Mouse (Mus musculus): ENCODE measurements around the gene Sub1. TPM values are rescaled to one million over a fixed set of nuclear protein-coding genes. Genes with fewer than 3 reads are reported as not detected.

Sub1 gene
- polyA plus RNA-seq, 1 experiment from 2014 or later = 460 TPM

DNA sequence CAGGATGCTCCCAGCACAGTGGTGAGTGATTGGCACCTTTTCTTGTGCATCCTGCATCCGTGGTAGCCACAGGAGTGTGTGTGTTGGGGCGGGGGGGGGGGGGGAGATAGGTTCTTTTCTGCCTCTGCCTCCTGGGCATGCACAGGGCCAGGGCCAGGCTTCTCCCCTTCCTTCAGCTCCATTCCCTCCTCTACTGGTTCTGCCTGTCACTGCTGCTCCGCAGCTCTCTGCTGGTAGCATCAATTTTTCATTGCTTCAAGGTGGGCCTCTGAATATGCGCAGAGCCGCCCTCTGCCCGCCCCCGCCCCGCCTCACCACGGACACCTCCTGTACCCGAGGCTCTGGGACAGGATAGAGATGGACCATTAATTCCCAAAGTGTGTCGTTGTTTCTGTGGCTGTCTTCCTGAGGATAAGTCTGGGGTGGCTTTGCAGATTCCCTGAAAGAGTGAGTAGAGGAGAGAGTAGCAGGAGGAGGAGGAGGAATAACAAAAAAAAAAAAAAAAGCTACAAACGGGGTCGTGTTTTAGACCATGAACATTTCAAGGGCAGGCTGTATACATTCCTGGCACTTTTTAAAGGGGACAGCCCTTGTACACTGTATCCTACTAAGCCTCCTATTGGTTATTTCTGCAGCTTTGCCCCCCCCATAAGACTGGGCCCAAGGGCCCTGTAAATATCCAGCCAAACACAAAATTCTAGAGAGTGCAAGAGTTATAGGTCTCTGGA is 21.1 kb upstream of the Sub1 start:
- no peak for TF ChIP-seq CTCF (IDR thresholded peaks at IDR 0.05; ENCODE audit: low read depth)
- H3K4me2 ChIP-seq (replicated peaks; ENCODE audit: low read depth) = no peak overlapping the region
- WGBS = 39% methylated on average over 12 of the region's 13 CpGs

DNA sequence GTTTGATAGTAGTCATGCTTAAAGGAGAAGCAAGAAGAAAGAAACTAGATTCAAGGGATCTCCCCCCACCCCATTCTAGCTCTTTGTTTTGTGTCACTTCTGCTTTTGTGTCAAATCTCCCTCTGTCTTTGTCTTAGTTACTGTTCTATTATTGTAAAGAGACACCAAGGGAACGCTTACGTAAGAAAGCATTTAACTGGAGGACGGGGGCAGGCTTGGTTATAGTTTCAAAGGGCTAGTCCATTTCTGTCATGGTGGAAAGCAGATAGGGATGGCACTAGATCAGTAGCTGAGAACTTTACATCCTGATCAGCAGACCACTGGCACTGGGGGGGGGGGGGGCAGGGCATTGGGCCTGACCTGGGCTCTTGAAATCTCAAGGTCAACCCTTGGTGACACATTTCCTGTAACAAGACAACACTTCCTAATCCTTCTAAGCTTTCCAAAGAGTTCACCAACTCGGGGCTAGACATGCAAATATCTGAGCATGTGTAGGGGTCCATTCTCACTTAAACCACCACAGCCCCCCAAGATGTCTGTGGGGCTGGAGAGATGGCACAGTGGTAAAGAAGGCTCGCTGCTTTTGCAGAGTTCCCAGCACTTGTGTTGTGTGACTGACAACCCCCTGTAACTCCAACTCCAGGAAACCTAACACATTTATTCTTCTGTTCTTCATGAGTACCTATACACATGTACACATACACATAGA is 17.6 kb upstream of the Sub1 start:
- 78% methylated on average over 5 of the region's 5 CpGs for WGBS
- Histone ChIP-seq H3K36me3 (ENCODE audit: control insufficient read depth, insufficient read depth) (no peaks in the 10 kb centered on the region), H3K4me2 (replicated peaks; ENCODE audit: low read depth) (no peak overlapping the region), H3K27me3 (replicated peaks; ENCODE audit: control insufficient read depth, insufficient read depth, low read length) (no peaks in the 10 kb centered on the region), H3K4me1 (replicated peaks; ENCODE audit: control insufficient read depth, insufficient read depth, low read length) (no peaks in the 10 kb centered on the region), H3K9me3 (ENCODE audit: control insufficient read depth) (no peaks in the 10 kb centered on the region), H3K4me3 (ENCODE audit: low read depth, low read length) (no peak overlapping the region), H3K27ac (ENCODE audit: low read depth, low read length) (no peak overlapping the region), H3K9ac (ENCODE audit: low read depth, low read length) (no peak overlapping the region)
- ATAC-seq = no peak
- no peak for TF ChIP-seq CTCF (IDR thresholded peaks at IDR 0.05; ENCODE audit: low read depth)

More for the DNA sequence above, 21.1 kb upstream of the Sub1 start:
- no peak for ATAC-seq
- Histone ChIP-seq H3K9ac (ENCODE audit: low read depth, low read length) (no peak overlapping the region), H3K27ac (ENCODE audit: low read depth, low read length) (no peak overlapping the region), H3K36me3 (ENCODE audit: control insufficient read depth, insufficient read depth) (no peaks in the 10 kb centered on the region), H3K9me3 (ENCODE audit: control insufficient read depth) (no peaks in the 10 kb centered on the region), H3K4me1 (replicated peaks; ENCODE audit: control insufficient read depth, insufficient read depth, low read length) (no peaks in the 10 kb centered on the region), H3K4me3 (ENCODE audit: low read depth, low read length) (no peak overlapping the region), H3K27me3 (replicated peaks; ENCODE audit: control insufficient read depth, insufficient read depth, low read length) (no peaks in the 10 kb centered on the region)

DNA sequence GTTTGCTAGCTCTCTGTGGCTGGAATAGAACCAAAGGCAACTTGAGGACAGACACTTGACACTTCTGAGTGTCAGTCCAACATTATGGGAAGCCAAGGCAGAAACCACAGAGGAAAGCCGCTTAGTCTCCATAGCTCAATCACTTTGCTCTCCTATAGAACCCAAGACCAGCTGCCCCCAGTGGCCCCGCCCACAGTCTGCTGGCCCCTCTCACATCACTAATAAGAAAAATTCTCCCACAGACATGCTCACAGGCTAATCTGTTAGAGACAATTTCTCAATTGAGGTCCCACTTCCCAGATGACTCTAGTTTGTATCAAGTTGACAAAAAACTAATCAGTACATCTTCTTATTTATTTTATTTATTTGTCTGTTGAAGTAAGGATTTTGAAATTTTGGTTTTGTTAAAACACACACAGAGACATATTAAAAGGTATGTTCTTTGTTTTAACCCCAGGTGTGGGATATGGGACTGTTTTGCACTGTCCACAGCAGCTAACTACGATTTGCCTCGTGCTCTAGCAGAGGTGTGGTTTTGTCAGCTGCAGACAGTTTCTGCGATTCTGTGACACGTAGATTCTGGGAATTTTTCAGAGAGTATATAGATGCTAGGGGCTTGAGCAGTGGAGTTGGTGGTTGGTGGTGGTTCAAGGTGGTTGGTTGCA is 16.9 kb upstream of the Sub1 start:
- Histone ChIP-seq H3K9me3 (ENCODE audit: control insufficient read depth) (no peaks in the 10 kb centered on the region), H3K4me3 (ENCODE audit: low read depth, low read length) (no peak overlapping the region), H3K27ac (ENCODE audit: low read depth, low read length) (no peak overlapping the region), H3K9ac (ENCODE audit: low read depth, low read length) (no peak overlapping the region), H3K4me2 (replicated peaks; ENCODE audit: low read depth) (no peak overlapping the region), H3K27me3 (replicated peaks; ENCODE audit: control insufficient read depth, insufficient read depth, low read length) (no peaks in the 10 kb centered on the region), H3K4me1 (replicated peaks; ENCODE audit: control insufficient read depth, insufficient read depth, low read length) (no peaks in the 10 kb centered on the region), H3K36me3 (ENCODE audit: control insufficient read depth, insufficient read depth) (no peaks in the 10 kb centered on the region)
- no peak for ATAC-seq
- WGBS = 73% methylated on average over 6 of the region's 6 CpGs
- no peak for TF ChIP-seq CTCF (IDR thresholded peaks at IDR 0.05; ENCODE audit: low read depth)

DNA sequence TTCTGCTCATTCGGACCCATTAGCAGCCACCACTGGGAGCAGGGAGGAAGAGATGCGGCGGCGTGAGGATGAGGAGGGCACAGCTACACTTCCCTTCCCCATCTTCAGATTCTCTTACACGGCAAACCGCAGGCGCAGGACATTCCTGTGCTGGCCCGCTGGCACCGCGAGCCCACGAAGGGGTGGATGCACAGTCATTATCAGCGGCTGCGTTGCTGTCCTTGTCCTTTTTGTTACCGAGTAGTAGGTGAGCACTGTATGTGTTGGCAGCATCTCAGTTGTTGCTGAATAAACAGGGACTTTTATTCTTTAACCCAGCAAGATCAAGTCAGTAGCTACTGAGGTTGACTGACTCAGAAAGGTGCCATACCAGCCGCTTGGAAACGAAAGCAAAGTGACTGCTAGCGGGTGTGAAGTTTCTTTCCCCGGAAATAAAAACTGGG is 13.8 kb upstream of the Sub1 start:
- Histone ChIP-seq H3K4me3 (ENCODE audit: low read depth, low read length) (peak overlapping the region; percentile 38), H3K9ac (ENCODE audit: low read depth, low read length) (0 out of 2 replicates have a peak overlapping the region, but pooled peaks have one; percentile 26), H3K4me1 (replicated peaks; ENCODE audit: control insufficient read depth, insufficient read depth, low read length) (no peaks in the 10 kb centered on the region), H3K4me2 (replicated peaks; ENCODE audit: low read depth) (peak overlapping the region; percentile 69), H3K27ac (ENCODE audit: low read depth, low read length) (no peak overlapping the region), H3K27me3 (replicated peaks; ENCODE audit: control insufficient read depth, insufficient read depth, low read length) (no peaks in the 10 kb centered on the region), H3K36me3 (ENCODE audit: control insufficient read depth, insufficient read depth) (no peaks in the 10 kb centered on the region), H3K9me3 (ENCODE audit: control insufficient read depth) (no peaks in the 10 kb centered on the region)
- ATAC-seq = peak; percentile 28; the same call in 1 of the 2 replicates
- TF ChIP-seq CTCF (IDR thresholded peaks at IDR 0.05; ENCODE audit: low read depth) = no peak
- 22% methylated on average over 18 of the region's 18 CpGs for WGBS

DNA sequence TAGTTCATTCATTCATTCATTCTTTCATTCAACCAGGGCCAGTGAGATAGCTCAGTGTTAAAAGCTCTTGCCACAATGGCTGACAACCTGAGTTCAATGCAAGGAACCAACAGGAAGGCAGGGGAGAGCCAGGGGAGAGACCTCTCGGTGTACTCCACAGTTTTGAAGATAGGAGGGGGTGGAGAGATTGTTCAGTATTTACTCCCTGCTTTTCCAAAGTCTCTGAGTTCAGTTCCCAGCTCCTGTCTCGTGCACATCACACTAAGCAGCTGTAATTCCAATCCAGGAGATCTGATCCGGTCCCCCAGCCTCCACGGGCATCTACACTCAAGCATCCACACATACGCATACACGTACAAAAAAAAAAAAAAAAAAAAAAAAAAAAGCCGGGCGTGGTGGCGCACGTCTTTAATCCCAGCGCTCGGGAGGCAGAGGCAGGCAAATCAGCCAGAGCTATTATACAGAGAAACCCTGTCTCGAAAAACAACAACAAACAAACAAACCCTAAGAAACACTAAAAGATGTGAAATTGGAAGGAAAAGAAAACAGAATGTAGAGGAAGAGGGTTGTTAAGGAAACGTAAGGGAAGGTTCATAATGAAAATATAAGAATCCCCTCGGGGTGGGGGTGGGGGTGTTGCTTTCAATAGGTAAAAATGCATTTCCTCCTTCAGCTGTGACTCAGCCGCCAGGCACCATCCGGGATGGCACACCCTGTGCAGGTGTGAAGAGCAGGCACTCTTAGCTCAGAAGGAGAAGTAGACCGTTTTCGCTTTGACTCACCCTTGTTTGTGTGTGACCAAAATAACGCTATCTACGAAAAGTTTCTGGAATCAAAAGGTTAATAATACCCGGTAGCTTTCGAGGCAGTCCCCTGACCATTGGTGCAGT is 13.2 kb upstream of the Sub1 start:
- ATAC-seq = peak; percentile 66
- Histone ChIP-seq H3K27me3 (replicated peaks; ENCODE audit: control insufficient read depth, insufficient read depth, low read length) (no peaks in the 10 kb centered on the region), H3K27ac (ENCODE audit: low read depth, low read length) (no peak overlapping the region), H3K36me3 (ENCODE audit: control insufficient read depth, insufficient read depth) (no peaks in the 10 kb centered on the region), H3K9ac (ENCODE audit: low read depth, low read length) (peak overlapping the region; percentile 26; the same call in 1 of the 2 replicates), H3K9me3 (ENCODE audit: control insufficient read depth) (no peaks in the 10 kb centered on the region), H3K4me1 (replicated peaks; ENCODE audit: control insufficient read depth, insufficient read depth, low read length) (no peaks in the 10 kb centered on the region), H3K4me2 (replicated peaks; ENCODE audit: low read depth) (peak overlapping the region; percentile 69), H3K4me3 (ENCODE audit: low read depth, low read length) (peak overlapping the region; percentile 38)
- TF ChIP-seq CTCF (IDR thresholded peaks at IDR 0.05; ENCODE audit: low read depth) = no peak
- WGBS = 46% methylated on average over 23 of the region's 23 CpGs

All from intestine, postnatal 0 days (tissue).